Mouse (Mus musculus): ENCODE data around the gene Cbwd1. TPM values are rescaled to one million over a fixed set of nuclear protein-coding genes. Genes with fewer than 3 reads are reported as not detected.

Gene Cbwd1
- total RNA-seq, 1 experiment from 2014 or later, result 13.7 TPM

DNA sequence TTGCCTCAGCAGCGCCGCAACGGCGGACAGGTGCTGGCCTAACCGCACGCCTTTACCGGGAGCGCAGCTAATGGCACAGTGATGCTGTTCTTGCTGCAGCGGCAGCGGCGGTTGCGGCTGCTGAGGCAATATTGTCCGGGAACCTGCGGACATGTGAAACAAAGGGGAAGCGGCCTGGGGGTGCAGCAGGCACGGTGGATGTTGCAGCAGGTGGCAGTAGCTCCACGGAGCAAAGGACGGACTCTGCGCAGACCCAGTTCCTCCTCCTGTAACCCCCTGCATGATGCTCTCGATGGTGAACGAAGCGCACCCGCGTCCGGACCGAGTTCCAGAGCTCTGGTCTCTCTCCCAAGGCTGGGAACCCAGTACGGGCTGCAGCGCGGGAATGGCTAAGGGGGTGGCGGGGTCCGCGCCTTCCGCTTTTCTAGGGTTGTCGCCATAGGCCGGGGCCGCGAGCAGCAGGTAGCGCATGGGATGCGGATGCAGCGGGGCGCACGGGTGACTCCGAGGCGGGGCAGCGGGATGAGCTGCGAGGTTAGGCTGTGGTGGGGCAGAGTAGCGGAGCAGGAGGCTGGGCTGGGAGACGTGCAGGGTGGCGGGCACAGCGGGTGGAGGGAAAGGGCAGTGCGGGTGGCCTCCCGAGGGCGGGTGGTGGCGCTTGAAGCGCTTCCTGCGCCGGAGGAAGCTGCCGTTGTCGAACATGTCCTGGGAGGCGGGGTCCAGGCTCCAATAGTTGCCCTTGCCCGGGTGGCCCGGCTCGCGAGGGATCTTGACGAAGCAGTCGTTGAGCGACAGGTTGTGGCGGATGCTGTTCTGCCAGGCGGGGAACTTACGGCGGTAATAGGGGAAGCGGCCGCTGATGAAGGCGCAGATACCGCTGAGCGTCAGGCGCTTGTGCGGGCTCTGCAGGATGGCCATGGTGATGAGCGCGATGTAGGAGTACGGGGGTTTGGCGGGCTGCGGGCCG, 61.5 kb downstream of the Cbwd1 start:
- ATAC-seq (ENCODE audit: extremely low read depth, insufficient number of reproducible peaks, low FRiP score, poor library complexity, severe bottlenecking), result peak; percentile 61

DNA sequence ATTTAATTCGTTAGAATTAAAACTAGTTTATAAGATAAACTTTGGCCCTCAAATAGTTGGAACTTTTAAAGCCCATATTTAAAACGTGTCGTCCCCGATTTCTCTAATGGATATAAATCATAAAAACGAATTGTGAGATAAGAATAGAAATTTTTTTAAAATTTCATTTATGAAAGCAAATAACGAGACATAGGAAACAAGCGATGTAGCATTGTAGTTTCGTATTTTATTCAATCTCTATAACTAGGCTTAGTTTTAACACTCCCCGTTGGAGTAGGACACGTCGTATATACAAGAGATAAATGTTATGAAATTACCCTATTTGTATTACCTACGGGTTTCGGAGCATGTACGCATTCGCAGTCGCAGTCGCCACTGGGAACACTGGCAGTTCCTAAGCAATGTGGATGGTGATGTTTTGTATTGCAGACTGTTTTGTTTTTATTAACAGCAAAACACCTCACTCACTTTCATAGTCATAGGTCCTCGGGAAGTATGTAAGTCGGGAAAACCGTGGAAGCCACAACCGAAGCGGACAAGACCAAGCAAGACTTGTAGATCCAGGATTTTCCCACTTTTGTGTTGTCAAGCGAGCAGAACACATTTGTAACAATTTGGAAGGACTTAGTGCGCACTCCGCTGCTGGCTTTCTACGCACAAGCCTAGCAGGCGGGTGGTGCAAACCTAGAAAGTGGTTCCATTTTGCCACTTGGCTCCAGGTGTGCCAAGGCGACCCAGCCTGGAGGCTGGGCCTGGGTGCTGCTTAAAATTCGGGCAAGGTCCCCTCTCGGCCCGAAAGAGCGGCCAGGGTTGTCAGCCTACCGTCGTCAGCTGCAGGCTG, 62.5 kb downstream of the Cbwd1 start:
- ATAC-seq (ENCODE audit: extremely low read depth, insufficient number of reproducible peaks, low FRiP score, poor library complexity, severe bottlenecking), result no peak

DNA sequence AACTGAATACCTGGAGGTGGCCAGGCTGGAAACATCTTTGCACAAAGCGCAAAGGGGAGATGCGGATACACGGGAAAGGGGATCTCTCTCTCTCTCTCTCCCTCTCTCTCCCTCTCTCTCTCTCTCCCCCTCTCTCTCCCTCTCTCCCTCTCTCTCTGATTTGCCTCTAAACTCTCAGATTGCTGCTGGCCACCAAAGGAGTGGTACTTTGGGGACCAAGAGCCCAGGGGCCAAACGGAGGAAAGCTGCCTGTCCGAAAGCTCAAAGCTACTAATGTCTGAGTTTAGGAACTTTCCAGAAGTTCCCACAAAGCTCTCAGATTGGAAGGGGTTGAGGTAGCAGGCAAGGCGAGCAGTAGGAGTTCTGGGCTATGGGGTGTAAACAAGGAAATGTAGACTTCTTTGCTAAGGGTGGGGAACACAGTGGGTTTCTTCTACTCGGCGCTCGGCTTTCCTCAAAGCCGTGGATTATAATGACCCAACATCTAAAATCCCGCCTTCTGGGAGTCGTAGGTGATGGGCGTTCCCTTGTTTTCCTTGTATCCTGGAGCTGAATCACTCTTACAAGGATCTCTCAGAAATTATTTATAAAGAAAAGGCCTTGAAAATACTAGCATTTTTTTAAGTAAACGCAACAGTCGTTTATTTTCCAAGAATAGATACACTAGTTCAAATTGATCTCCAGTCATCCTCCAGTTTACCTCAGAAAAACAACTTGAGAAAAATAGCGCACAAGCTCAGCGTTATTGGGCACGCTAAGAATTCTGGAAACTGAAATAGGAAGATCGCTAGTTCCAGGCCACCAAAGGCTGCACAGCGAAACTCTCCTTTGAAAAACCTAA, 63.3 kb downstream of the Cbwd1 start:
- no peak for ATAC-seq (ENCODE audit: extremely low read depth, insufficient number of reproducible peaks, low FRiP score, poor library complexity, severe bottlenecking)

DNA sequence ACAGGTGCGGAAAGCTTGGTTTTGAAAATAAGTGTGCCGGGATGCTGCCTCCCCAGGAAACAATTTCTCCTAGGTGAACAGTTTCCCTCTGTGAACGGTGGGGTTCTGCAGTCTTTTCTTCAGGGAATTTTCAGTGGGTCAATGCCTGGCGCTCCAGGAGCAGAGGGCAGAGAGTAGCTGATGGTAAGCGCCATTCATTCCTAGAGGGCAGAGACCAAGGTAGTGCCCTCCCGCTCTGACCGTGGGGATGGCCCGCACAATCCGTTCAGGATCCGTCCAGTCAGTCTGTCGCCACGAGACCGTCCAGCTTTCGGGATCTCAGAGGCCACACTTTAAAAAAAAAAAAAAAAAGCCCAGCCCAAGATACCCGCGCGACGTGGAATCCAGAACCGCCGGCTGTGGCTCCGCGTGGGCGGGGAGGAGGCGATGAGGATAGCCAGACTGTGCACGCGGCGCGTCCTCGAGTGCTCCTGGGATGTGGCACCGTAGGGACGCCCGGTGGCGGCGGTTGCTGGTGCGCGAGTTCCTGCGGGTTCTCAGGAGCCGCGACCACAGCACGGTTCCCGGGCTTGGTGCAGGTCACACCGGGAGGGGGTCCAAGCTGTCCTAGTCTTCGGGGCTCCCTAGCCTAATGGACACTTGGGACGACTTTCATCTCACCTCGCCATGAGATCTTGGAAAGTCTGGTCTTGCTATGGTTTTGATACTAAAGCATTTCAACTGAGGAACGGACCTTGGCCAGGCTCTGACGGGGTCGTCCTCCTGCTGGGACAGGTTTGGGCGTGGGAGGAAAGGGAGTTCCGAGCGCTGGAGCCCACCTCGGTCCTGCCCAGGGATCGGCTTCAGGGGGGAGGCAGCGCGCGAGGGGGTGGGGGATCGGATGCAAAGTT, 64.2 kb downstream of the Cbwd1 start:
- ATAC-seq (ENCODE audit: extremely low read depth, insufficient number of reproducible peaks, low FRiP score, poor library complexity, severe bottlenecking), result no peak

DNA sequence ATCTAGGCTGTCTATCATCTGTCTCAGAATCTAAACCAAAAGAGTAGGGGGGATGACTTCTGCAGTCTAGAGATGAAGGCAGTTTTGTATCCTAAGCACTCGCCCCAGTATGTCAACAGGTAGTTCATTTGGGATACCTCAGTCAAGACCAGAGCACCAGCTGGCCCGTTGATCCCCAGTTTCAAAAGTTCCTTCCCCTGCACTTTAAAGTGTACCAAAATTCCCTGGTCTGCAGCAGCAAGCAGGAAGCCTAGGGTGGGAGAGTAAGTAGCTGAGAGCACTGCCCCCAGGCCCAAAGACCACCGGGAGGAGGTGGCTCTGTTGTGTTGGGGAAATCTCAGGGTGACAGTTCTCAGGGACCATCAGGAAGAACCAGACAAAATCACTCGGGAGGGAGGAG, 64.9 kb downstream of the Cbwd1 start:
- ATAC-seq (ENCODE audit: extremely low read depth, insufficient number of reproducible peaks, low FRiP score, poor library complexity, severe bottlenecking), result no peak

DNA sequence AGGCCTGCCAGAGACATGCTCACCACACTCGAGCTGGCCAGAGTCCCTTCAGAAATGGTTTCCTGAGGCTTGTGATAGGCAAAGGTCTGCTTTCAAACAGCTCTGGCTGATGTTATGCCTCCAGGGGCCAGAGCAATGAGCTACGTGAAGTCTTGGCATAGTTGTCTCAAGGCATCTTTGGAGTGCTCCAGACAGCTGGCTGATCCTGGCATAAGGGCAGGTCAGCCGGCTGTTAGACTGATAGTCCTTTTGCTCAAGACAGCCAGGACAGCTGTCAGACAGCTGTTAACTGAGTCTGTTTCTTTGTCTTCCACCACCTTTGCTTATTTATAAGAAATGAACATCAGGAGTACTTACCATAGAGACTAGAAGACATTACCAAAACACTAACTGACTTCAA, 74.5 kb downstream of the Cbwd1 start:
- no peak for ATAC-seq (ENCODE audit: extremely low read depth, insufficient number of reproducible peaks, low FRiP score, poor library complexity, severe bottlenecking)

DNA sequence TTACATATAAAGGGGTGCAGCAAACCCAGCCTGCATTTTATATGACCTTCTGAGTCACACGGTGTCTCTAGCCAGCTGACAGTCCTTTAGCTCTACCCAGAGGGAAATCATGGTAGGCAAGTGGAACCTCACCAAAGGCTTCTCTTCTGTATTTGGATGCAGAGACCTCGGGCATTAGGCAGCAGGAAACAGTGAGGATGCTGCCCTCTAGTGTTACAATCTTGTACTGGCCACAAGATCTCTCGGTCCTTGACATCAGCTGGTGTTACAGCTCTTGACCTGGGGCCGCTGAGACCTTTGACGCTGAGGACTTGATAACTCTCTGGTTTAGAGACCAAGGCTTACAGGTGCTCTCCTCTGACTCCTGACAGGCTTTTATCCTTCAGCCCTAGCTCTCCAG, 75.9 kb downstream of the Cbwd1 start:
- ATAC-seq (ENCODE audit: extremely low read depth, insufficient number of reproducible peaks, low FRiP score, poor library complexity, severe bottlenecking), result peak; percentile 70

DNA sequence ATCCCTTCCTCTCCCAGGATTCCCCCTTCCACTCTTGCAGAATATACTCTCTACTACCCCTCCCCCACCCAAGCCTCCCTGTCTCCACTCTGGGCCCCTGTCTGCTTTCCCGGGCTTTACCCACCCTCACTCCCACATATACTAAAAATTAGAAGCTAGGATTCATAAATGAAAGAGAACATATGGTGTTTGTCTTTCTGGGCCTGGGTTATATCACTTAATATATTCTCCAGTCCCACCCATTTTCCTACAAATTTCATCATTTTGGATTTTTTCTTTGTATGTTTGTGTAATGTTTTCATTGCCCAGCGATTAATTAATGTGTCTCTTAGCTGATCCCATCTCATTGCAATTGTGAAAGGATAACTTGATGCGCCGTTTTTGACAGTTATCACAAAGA, 80.2 kb downstream of the Cbwd1 start:
- ATAC-seq (ENCODE audit: extremely low read depth, insufficient number of reproducible peaks, low FRiP score, poor library complexity, severe bottlenecking), result no peak

DNA sequence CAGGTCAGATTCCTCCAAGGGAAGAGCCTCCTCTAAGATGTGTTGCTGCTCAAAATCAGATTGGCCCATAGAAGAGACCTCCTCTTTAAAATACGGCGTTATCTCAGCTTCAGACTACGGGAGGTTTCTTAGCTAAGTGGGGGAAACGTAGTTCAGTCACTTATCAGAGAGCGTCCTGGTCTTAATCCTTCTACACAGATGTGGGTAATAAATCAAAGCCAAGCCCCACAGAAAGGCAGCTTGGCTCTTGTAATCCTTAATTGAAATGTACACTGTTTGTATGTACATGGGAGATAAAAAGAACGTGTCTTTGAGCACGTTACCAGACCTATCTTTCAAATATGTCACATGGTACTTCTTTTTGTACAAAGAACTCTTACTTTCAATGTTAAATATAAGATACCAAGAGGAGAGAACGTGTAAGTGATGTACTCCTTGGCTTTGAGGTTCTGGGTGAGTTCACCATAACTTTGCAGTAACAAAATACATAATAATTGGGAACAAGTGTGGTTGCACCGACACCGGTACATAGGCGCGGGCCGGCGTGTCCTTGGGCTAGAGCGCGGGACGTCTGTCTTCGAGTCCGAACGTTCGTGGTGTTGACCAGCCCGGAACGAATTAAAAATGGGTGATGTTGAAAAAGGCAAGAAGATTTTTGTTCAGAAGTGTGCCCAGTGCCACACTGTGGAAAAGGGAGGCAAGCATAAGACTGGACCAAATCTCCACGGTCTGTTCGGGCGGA, 86.1 kb downstream of the Cbwd1 start, which contains the start of gene Gm10053:
TSS of gene Gm10053 (plus strand) at position 558 of the 742 bp plus-strand sequence.
- peak; percentile 75 for ATAC-seq (ENCODE audit: extremely low read depth, insufficient number of reproducible peaks, low FRiP score, poor library complexity, severe bottlenecking)

DNA sequence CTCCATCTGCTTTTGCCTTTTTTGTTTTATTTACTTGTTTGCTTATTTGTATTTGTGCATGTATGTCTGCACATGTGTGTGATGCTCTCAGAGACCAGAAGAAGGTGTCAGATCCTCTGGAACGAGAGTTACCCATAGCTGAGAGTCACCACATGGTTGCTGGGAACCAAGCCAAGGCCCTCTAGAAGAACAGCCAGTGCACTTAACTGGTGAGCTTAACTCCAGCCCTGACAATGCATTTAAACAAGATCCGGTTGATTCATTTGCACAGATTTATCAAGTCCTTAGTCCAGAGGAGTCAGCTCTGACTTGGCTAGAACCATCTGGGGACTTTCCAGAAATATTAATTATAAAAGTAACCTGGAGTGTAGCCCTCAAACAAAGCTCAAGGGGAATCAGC, 87.5 kb downstream of the Cbwd1 start:
- no peak for ATAC-seq (ENCODE audit: extremely low read depth, insufficient number of reproducible peaks, low FRiP score, poor library complexity, severe bottlenecking)

DNA sequence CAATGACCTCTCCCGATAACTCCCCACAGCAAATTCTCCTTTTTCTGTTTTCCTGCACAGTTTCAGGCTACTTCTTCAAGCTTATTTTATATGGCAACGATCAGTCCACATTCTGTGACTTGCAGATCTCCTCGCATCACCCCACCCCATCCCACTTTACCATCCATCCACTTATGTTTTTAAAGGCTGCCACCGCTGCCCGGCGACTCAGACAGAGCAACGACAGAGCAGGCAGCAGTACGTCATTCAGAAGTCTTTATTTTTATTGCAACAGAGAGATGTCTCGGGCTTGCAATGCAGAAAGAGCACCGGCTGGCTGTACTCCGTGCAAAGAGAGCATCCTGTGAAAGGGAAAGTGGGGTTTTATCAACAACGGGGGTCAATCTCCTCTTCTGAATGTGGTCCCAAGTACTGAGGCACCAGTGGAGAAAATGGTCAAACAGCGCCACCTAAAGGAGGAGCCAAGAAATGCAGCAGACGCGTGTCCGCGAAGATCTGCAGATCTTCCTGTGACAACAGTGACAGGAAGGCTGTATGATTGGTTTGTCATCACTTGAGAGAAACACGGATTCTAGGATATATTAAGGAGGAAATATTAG, 90.3 kb downstream of the Cbwd1 start:
- ATAC-seq (ENCODE audit: extremely low read depth, insufficient number of reproducible peaks, low FRiP score, poor library complexity, severe bottlenecking), result peak; percentile 63

Other genes starting within 250 kb of the Cbwd1 start
- gene Pgm5, start 99.8 kb downstream of the Cbwd1 start, total RNA-seq (2017), result not detected in 2 replicates
- 6.4 and 11.2 TPM in 2 replicates for gene Gm10053, start 85.9 kb downstream of the Cbwd1 start, total RNA-seq (2017)
- gene Foxd4, start 60.4 kb downstream of the Cbwd1 start, total RNA-seq (2017), result 2.3 and 4.5 TPM in 2 replicates
- 140 and 149 TPM in 2 replicates for gene Dock8, start 37.9 kb upstream of the Cbwd1 start, total RNA-seq (2017)

All from neutrophil, adult 5-6 weeks (primary cell).